Mouse (Mus musculus) left cerebral cortex, postnatal 10 days (tissue): ENCODE measurements at regions not wholly inside any gene's neighbourhood (a gene's known extent, or its start where the extent isn't known, plus 50 kb on each side); places are given as distances from the start of the nearest gene placed in this dataset.

Experiments
- DNase-seq, 2 experiments: peaks; one replicate each; pipeline ENCODE4 v3.0.0; 2021 to 2022; ENCODE audit warnings: low spot score in 2 of 2, mixed read lengths in 1 of 2; ENCODE audit errors: extremely low spot score in 1 of 2
- intact Hi-C: fragments of 180-260 bp; cut with DNase I; formaldehyde crosslinking; loops from one replicate; pipeline ENCODE4 v1.15.1; 2025

GRCm38 (mm10) chr7:55519579-55519978, 248.4 kb upstream of the Siglech start:
- intact Hi-C loops: no loop called here
- no peak for DNase-seq

- intact Hi-C loops: no loop called here
- no peak for DNase-seq
These were observed 228.1 kb upstream of the Siglech start for GRCm38 (mm10) chr7:55539827-55540320.

DNA sequence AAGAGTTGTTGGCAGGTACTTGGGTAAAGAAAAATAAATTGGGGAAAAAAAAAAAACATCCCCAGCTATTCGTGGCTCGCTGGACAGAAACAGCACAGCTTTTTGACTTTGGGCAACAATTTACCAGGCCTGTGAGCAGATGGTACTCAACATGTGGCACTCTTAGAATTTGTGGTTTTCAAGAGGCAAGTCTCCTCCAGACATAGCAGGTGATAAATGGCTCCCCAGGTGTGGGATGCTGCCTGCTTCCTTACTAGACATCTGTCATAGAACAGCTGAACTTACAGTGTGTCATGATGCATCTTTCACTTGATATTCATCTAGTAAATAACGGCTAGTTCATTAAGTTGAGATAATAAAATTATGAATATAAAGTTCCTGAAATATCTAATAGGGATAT, 218.8 kb upstream of the Siglech start:
- no peak for DNase-seq
- intact Hi-C loops: no loop called here

- intact Hi-C loops: no loop called here
These were observed 194.6 kb upstream of the Siglech start for GRCm38 (mm10) chr7:55573339-55573738.

GRCm38 (mm10) chr7:55581034-55581926, 186.7 kb upstream of the Siglech start:
- peak in 1 of 2 experiments; percentile 8 for DNase-seq
- intact Hi-C loops: no loop called here

More at GRCm38 (mm10) chr7:55573339-55573738, 194.6 kb upstream of the Siglech start:
- DNase-seq: no peak
